Mouse (Mus musculus) hindbrain, postnatal 0 days (tissue): ENCODE results near the gene Tbc1d21. TPM values are rescaled to one million over a fixed set of nuclear protein-coding genes. Genes with fewer than 3 reads are reported as not detected.

Experiments
- ATAC-seq: fragments of 200-750 bp; cut with Nextera tagmentation; 2 replicates; pipeline ENCODE4 v1.8.0; 2017; ENCODE audit warnings: mild to moderate bottlenecking, moderate TSS enrichment, moderate library complexity
- DNase-seq: peaks from one replicate; pipeline ENCODE4 v3.0.0-alpha.2; 2015; ENCODE audit warnings: low spot score
- H3K27ac ChIP-seq: fragments of 300-500 bp; sonication (generic); 2 replicates; pipeline ENCODE4 v1.5.1; 2014; ENCODE audit warnings: mild to moderate bottlenecking
- H3K27me3 ChIP-seq: fragments of 300-500 bp; sonication (generic); 2 replicates; pipeline ENCODE4 v1.6.1; 2014; ENCODE audit warnings: low read length, mixed read lengths; ENCODE audit not compliant: insufficient read depth
- H3K36me3 ChIP-seq: fragments of 300-500 bp; sonication (generic); 2 replicates; pipeline ENCODE4 v1.6.1; 2014; ENCODE audit warnings: low read length, mixed read lengths; ENCODE audit not compliant: insufficient read depth
- H3K4me1 ChIP-seq: fragments of 300-500 bp; sonication (generic); 2 replicates; pipeline ENCODE4 v1.6.1; 2014; ENCODE audit warnings: antibody characterized with exemption, low read length, mixed read lengths; ENCODE audit not compliant: insufficient read depth
- H3K4me2 ChIP-seq: fragments of 300-500 bp; sonication (generic); 2 replicates; pipeline ENCODE4 v1.6.1; 2014; ENCODE audit warnings: low read depth, mild to moderate bottlenecking, low read length, moderate library complexity, mixed read lengths
- H3K4me3 ChIP-seq: fragments of 300-500 bp; sonication (generic); 2 replicates; pipeline ENCODE4 v1.5.1; 2014; ENCODE audit warnings: low read length
- H3K9ac ChIP-seq: fragments of 300-500 bp; sonication (generic); replicated peaks from 2 replicates; pipeline ENCODE4 v1.6.1; 2014; ENCODE audit warnings: mild to moderate bottlenecking, low read length, moderate library complexity, mixed read lengths
- H3K9me3 ChIP-seq: fragments of 300-500 bp; sonication (generic); 2 replicates; pipeline ENCODE4 v1.6.1; 2016; ENCODE audit warnings: low read length, mixed read lengths
- CTCF ChIP-seq: IDR thresholded peaks from 2 replicates; pipeline ENCODE4 v1.5.1; 2016; ENCODE audit warnings: antibody characterized with exemption, control low read depth, low read depth
- WGBS: fragments of 180-500 bp; shearing (Covaris S2); extraction: QIAGEN DNeasy Blood & Tissue Kit; methylation state at CpG from one replicate; pipeline ENCODE4 v1.1.7; 2014; 5-methylcytosine and 5-hydroxymethylcytosine counted together
- polyA plus RNA-seq: library from polyadenylated mRNA; unstranded; fragments of >200 nt; fragmentation: Nextera tagmentation; extraction: Ambion mirVana; gene quantifications from 2 replicates; pipeline ENCODE4 v1.2.1, GENCODE M21; 2015
- total RNA-seq: library from RNA; depleted of rRNA; stranded (reverse); fragments of >200 nt; gene quantifications from 2 replicates; pipeline ENCODE4 v1.2.3, GENCODE M21; 2014

Tbc1d21 gene
- total and polyA plus RNA-seq, 2 experiments from 2014 or later: not detected

DNA sequence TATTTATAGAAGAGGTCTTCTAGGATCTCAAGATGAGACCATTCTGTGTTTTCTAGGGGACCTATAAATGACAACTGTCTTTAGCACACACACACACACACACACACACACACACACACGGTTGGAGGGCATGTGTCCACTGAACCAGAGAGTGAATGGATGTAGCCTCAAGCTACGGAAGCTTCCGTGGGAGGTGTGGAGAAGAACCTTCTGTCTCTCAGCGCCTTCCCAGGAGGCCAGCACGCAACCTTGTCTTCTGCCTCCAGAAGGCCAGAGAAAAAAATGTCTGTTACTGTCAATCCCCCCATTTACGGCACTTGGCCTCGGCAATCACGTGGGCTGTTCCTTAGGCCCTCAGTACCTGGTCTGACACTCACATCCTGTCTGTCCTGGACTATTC lies 5.9 kb downstream of the Tbc1d21 start:
- Histone ChIP-seq H3K27ac (no peak overlapping the region), H3K9me3 (no peaks in the 10 kb centered on the region), H3K4me2 (no peak overlapping the region), H3K36me3 (no peaks in the 10 kb centered on the region), H3K4me1 (no peaks in the 10 kb centered on the region), H3K9ac (no peak overlapping the region), H3K27me3 (no peaks in the 10 kb centered on the region), H3K4me3 (no peak overlapping the region)
- 70% methylated on average over 8 of the region's 8 CpGs for WGBS
- no peak for ATAC-seq
- TF ChIP-seq CTCF: no peak
- DNase-seq: no peak

- ATAC-seq: no peak
- H3K9ac ChIP-seq: no peak overlapping the region
- H3K9me3 ChIP-seq: no peaks in the 10 kb centered on the region
- no peak overlapping the region for H3K4me2 ChIP-seq
- WGBS: 83% methylated on average over 7 of the region's 7 CpGs
- TF ChIP-seq CTCF: no peak
- H3K36me3 ChIP-seq: no peaks in the 10 kb centered on the region
- no peaks in the 10 kb centered on the region for H3K4me1 ChIP-seq
- no peak overlapping the region for H3K27ac ChIP-seq
- H3K4me3 ChIP-seq: no peak overlapping the region
- no peaks in the 10 kb centered on the region for H3K27me3 ChIP-seq
- DNase-seq: no peak
These were observed 8.3 kb downstream of the Tbc1d21 start for GRCm38 (mm10) chr9:58361956-58362355.

DNA sequence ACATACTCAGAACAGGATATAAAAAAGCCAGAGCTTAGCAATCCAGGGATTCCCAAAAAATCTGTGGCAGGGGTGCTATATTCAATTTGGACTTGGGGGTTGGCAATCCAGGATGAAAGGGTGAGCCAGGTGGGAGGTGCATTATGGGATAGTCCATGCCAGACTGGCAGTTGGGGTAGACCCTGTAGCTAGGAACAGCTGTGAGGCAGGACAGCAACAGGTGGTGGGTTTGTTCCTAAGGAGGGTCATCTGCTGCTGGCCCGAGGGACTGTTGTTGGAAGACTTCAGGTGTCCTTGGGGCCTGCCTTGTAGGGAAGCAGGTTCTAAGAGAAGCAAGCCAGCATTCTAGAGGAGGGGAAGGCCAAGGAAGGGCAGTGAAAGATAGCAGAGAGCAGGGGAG lies 8.9 kb downstream of the Tbc1d21 start:
- Histone ChIP-seq H3K4me1 (no peaks in the 10 kb centered on the region), H3K9ac (no peak overlapping the region), H3K36me3 (no peaks in the 10 kb centered on the region), H3K4me3 (no peak overlapping the region), H3K9me3 (no peaks in the 10 kb centered on the region), H3K27ac (no peak overlapping the region), H3K27me3 (no peaks in the 10 kb centered on the region), H3K4me2 (no peak overlapping the region)
- WGBS: 84% methylated on average over 1 of the region's 1 CpGs
- ATAC-seq: no peak
- no peak for DNase-seq
- no peak for TF ChIP-seq CTCF

GRCm38 (mm10) chr9:58355262-58356050 lies 14.8 kb downstream of the Tbc1d21 start:
- H3K4me1 ChIP-seq: no peaks in the 10 kb centered on the region; the same call in 1 of the 2 replicates
- H3K27me3 ChIP-seq: no peaks in the 10 kb centered on the region
- no peak for TF ChIP-seq CTCF
- no peaks in the 10 kb centered on the region for H3K36me3 ChIP-seq
- DNase-seq: no peak
- H3K9me3 ChIP-seq: no peaks in the 10 kb centered on the region
- no peak overlapping the region for H3K9ac ChIP-seq
- no peak for ATAC-seq
- H3K27ac ChIP-seq: no peak overlapping the region
- no peak overlapping the region for H3K4me2 ChIP-seq
- WGBS: 17% methylated on average over 6 of the region's 6 CpGs
- H3K4me3 ChIP-seq: no peak overlapping the region

GRCm38 (mm10) chr9:58354701-58355100 lies 15.6 kb downstream of the Tbc1d21 start:
- Histone ChIP-seq H3K36me3 (no peaks in the 10 kb centered on the region), H3K9me3 (no peaks in the 10 kb centered on the region), H3K4me1 (no peaks in the 10 kb centered on the region; the same call in 1 of the 2 replicates), H3K27me3 (no peaks in the 10 kb centered on the region), H3K9ac (no peak overlapping the region), H3K4me2 (no peak overlapping the region), H3K27ac (no peak overlapping the region), H3K4me3 (no peak overlapping the region)
- no peak for TF ChIP-seq CTCF
- DNase-seq (no peak), ATAC-seq (no peak)
- 81% methylated on average over 6 of the region's 6 CpGs for WGBS

- Histone ChIP-seq H3K27me3 (no peaks in the 10 kb centered on the region), H3K9me3 (no peaks in the 10 kb centered on the region), H3K4me2 (no peak overlapping the region), H3K4me3 (no peak overlapping the region), H3K36me3 (no peaks in the 10 kb centered on the region), H3K9ac (no peak overlapping the region), H3K27ac (no peak overlapping the region), H3K4me1 (no peaks in the 10 kb centered on the region; the same call in 1 of the 2 replicates)
- no peak for TF ChIP-seq CTCF
- no peak for DNase-seq
- 88% methylated on average over 6 of the region's 6 CpGs for WGBS
- no peak for ATAC-seq
These were observed 17.0 kb downstream of the Tbc1d21 start for GRCm38 (mm10) chr9:58353224-58353623.

DNA sequence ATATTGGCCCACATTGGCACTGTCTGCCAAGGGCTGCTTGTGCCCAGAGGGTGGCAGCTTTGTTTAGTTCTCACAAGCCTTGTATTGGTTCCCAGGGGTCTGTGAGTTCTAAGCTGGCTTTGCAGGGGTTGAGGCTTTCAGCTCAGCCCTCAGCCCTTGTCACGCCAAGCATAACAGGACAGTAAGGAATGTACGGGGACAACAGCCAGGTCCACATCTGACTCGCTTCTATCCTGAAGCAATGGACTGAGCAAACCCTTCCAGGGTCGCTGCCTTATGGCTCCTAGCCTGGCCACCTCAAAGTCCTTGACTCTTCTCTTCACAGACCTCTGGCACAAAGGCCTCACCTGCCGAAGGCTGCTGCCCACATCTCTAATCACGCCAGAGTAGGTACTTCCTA lies 22.5 kb downstream of the Tbc1d21 start:
- no peak for TF ChIP-seq CTCF
- Histone ChIP-seq H3K4me3 (no peak overlapping the region), H3K27me3 (no peaks in the 10 kb centered on the region), H3K9me3 (no peaks in the 10 kb centered on the region), H3K27ac (no peak overlapping the region), H3K4me1 (no peaks in the 10 kb centered on the region), H3K9ac (no peak overlapping the region), H3K36me3 (no peaks in the 10 kb centered on the region), H3K4me2 (no peak overlapping the region)
- WGBS: 81% methylated on average over 6 of the region's 6 CpGs
- DNase-seq: no peak
- ATAC-seq: no peak
